Mouse (Mus musculus) hindbrain, embryonic 14.5 days (tissue): ENCODE measurements around the gene Amotl1. TPM values are rescaled to one million over a fixed set of nuclear protein-coding genes. Genes with fewer than 3 reads are reported as not detected.

Experiments
- ATAC-seq: fragments of 200-750 bp; cut with Nextera tagmentation; 2 replicates; pipeline ENCODE4 v1.8.0; 2017; ENCODE audit warnings: moderate number of reproducible peaks, mild to moderate bottlenecking, moderate TSS enrichment, moderate library complexity; ENCODE audit not compliant: low FRiP score
- DNase-seq: peaks from one replicate; pipeline ENCODE4 v3.0.0-alpha.2; 2015; ENCODE audit warnings: low spot score
- H3K27ac ChIP-seq: fragments of 300-500 bp; sonication (generic); 2 replicates; pipeline ENCODE4 v1.5.1; 2014; ENCODE audit warnings: mild to moderate bottlenecking, moderate library complexity
- H3K27me3 ChIP-seq: fragments of 300-500 bp; sonication (generic); 2 replicates; pipeline ENCODE4 v1.6.1; 2014; ENCODE audit warnings: mild to moderate bottlenecking, low read length, mixed read lengths; ENCODE audit not compliant: control insufficient read depth, insufficient read depth
- H3K36me3 ChIP-seq: fragments of 300-500 bp; sonication (generic); replicated peaks from 2 replicates; pipeline ENCODE4 v1.6.1; 2014; ENCODE audit not compliant: control insufficient read depth, insufficient read depth
- H3K4me1 ChIP-seq: fragments of 300-500 bp; sonication (generic); replicated peaks from 2 replicates; pipeline ENCODE4 v1.6.1; 2014; ENCODE audit warnings: antibody characterized with exemption, low read length, mixed read lengths; ENCODE audit not compliant: control insufficient read depth, insufficient read depth
- H3K4me2 ChIP-seq: fragments of 300-500 bp; sonication (generic); replicated peaks from 2 replicates; pipeline ENCODE4 v1.6.1; 2014; ENCODE audit warnings: mild to moderate bottlenecking, moderate library complexity
- H3K4me3 ChIP-seq: fragments of 300-500 bp; sonication (generic); replicated peaks from 2 replicates; pipeline ENCODE4 v1.5.1; 2014; ENCODE audit warnings: mild to moderate bottlenecking, low read length
- H3K9ac ChIP-seq: fragments of 300-500 bp; sonication (generic); 2 replicates; pipeline ENCODE4 v1.6.1; 2014
- H3K9me3 ChIP-seq: fragments of 300-500 bp; sonication (generic); 2 replicates; pipeline ENCODE4 v1.6.1; 2016; ENCODE audit warnings: low read length; ENCODE audit not compliant: control insufficient read depth
- WGBS: fragments of 180-500 bp; shearing (Covaris S2); extraction: QIAGEN DNeasy Blood & Tissue Kit; methylation state at CpG from one replicate; pipeline ENCODE4 v1.1.7; 2014; 5-methylcytosine and 5-hydroxymethylcytosine counted together
- polyA plus RNA-seq: library from polyadenylated mRNA; unstranded; fragments of >200 nt; fragmentation: Nextera tagmentation; extraction: Ambion mirVana; gene quantifications from 2 replicates; pipeline ENCODE4 v1.2.1, GENCODE M21; 2014

Amotl1 gene
- polyA plus RNA-seq, 1 experiment from 2014 or later: 10.3 TPM

GRCm38 (mm10) chr9:14646061-14646460 is 1.2 kb upstream of the Amotl1 start:
- WGBS: 86% methylated on average over 3 of the region's 3 CpGs
- H3K9ac ChIP-seq: no peak overlapping the region
- H3K27ac ChIP-seq: no peak overlapping the region
- peaks cover 10% of the 10 kb centered on the region; the same call in 1 of the 2 replicates for H3K4me1 ChIP-seq
- no peaks in the 10 kb centered on the region for H3K9me3 ChIP-seq
- no peaks in the 10 kb centered on the region for H3K27me3 ChIP-seq
- H3K4me3 ChIP-seq: no peak overlapping the region
- H3K4me2 ChIP-seq: no peak overlapping the region
- no peak for DNase-seq
- ATAC-seq: no peak
- H3K36me3 ChIP-seq: no peaks in the 10 kb centered on the region

GRCm38 (mm10) chr9:14643328-14643727 is 1.5 kb downstream of the Amotl1 start:
- no peak overlapping the region for H3K4me3 ChIP-seq
- ATAC-seq: no peak
- H3K27me3 ChIP-seq: no peaks in the 10 kb centered on the region
- WGBS: 54% methylated on average over 6 of the region's 6 CpGs
- no peaks in the 10 kb centered on the region for H3K9me3 ChIP-seq
- no peak for DNase-seq
- no peak overlapping the region for H3K4me2 ChIP-seq
- no peak overlapping the region for H3K9ac ChIP-seq
- no peak overlapping the region for H3K27ac ChIP-seq
- H3K36me3 ChIP-seq: no peaks in the 10 kb centered on the region
- peaks cover 14% of the 10 kb centered on the region; the same call in 1 of the 2 replicates for H3K4me1 ChIP-seq

- no peak overlapping the region for H3K27ac ChIP-seq
- WGBS: 23% methylated on average over 5 of the region's 5 CpGs
- no peak for DNase-seq
- peak; percentile 32; the same call in 1 of the 2 replicates for ATAC-seq
- H3K36me3 ChIP-seq: no peaks in the 10 kb centered on the region
- no peak overlapping the region for H3K4me2 ChIP-seq
- no peak overlapping the region for H3K9ac ChIP-seq
- H3K9me3 ChIP-seq: no peaks in the 10 kb centered on the region
- peaks cover 14% of the 10 kb centered on the region; the same call in 1 of the 2 replicates for H3K4me1 ChIP-seq
- H3K27me3 ChIP-seq: no peaks in the 10 kb centered on the region
- no peak overlapping the region for H3K4me3 ChIP-seq
Observed at GRCm38 (mm10) chr9:14642251-14643021, 2.4 kb downstream of the Amotl1 start.

GRCm38 (mm10) chr9:14641310-14642067 is 3.4 kb downstream of the Amotl1 start:
- H3K9ac ChIP-seq: no peak overlapping the region
- no peaks in the 10 kb centered on the region for H3K36me3 ChIP-seq
- H3K4me2 ChIP-seq: no peak overlapping the region
- H3K27ac ChIP-seq: no peak overlapping the region
- no peaks in the 10 kb centered on the region for H3K27me3 ChIP-seq
- no peak for DNase-seq
- peaks cover 14% of the 10 kb centered on the region; the same call in 1 of the 2 replicates for H3K4me1 ChIP-seq
- ATAC-seq: no peak
- no peaks in the 10 kb centered on the region for H3K9me3 ChIP-seq
- no peak overlapping the region for H3K4me3 ChIP-seq
- 45% methylated on average over 7 of the region's 7 CpGs for WGBS

GRCm38 (mm10) chr9:14636244-14636643 is 8.6 kb downstream of the Amotl1 start:
- Histone ChIP-seq H3K4me1 (peaks cover 20% of the 10 kb centered on the region), H3K27ac (no peak overlapping the region), H3K9ac (no peak overlapping the region), H3K9me3 (no peaks in the 10 kb centered on the region), H3K4me2 (no peak overlapping the region), H3K27me3 (peaks cover 5% of the 10 kb centered on the region; the same call in 1 of the 2 replicates), H3K4me3 (no peak overlapping the region), H3K36me3 (no peaks in the 10 kb centered on the region)
- WGBS: 71% methylated on average over 3 of the region's 3 CpGs
- ATAC-seq (no peak), DNase-seq (no peak)

- H3K9ac ChIP-seq: no peak overlapping the region
- DNase-seq (no peak), ATAC-seq (no peak)
- H3K9me3 ChIP-seq: no peaks in the 10 kb centered on the region
- H3K36me3 ChIP-seq: no peaks in the 10 kb centered on the region
- WGBS: 67% methylated on average over 7 of the region's 7 CpGs
- H3K4me3 ChIP-seq: no peak overlapping the region
- H3K4me1 ChIP-seq: peaks cover 20% of the 10 kb centered on the region
- H3K27me3 ChIP-seq: peaks cover 5% of the 10 kb centered on the region; the same call in 1 of the 2 replicates
- no peak overlapping the region for H3K4me2 ChIP-seq
- no peak overlapping the region for H3K27ac ChIP-seq
Observed at GRCm38 (mm10) chr9:14635551-14635950, 9.3 kb downstream of the Amotl1 start.

- H3K4me1 ChIP-seq: peaks cover 16% of the 10 kb centered on the region
- H3K9ac ChIP-seq: no peak overlapping the region; the same call in 1 of the 2 replicates
- DNase-seq: peak; percentile 53
- H3K4me2 ChIP-seq: peak overlapping the region; percentile 45
- no peak overlapping the region; the same call in 1 of the 2 replicates for H3K4me3 ChIP-seq
- peaks cover 5% of the 10 kb centered on the region; the same call in 1 of the 2 replicates for H3K27me3 ChIP-seq
- no peaks in the 10 kb centered on the region for H3K36me3 ChIP-seq
- H3K9me3 ChIP-seq: no peaks in the 10 kb centered on the region
- ATAC-seq: peak; percentile 87
- 10% methylated on average over 15 of the region's 15 CpGs for WGBS
- H3K27ac ChIP-seq: no peak overlapping the region
Observed at GRCm38 (mm10) chr9:14634155-14634554, 10.7 kb downstream of the Amotl1 start.

GRCm38 (mm10) chr9:14632365-14633163 is 12.3 kb downstream of the Amotl1 start:
- DNase-seq (no peak), ATAC-seq (no peak)
- Histone ChIP-seq H3K4me3 (no peak overlapping the region), H3K9me3 (no peaks in the 10 kb centered on the region), H3K36me3 (no peaks in the 10 kb centered on the region), H3K27me3 (peaks cover 5% of the 10 kb centered on the region; the same call in 1 of the 2 replicates), H3K4me2 (no peak overlapping the region), H3K27ac (no peak overlapping the region), H3K9ac (no peak overlapping the region), H3K4me1 (peaks cover 16% of the 10 kb centered on the region)
- WGBS: 32% methylated on average over 10 of the region's 10 CpGs
